ENCODE assay signal across 28 mouse cellular contexts in genomic region chr12:56537931-56538330, GRCm38 (mm10). TPM values are rescaled to one million over a fixed set of nuclear protein-coding genes. Genes with fewer than 3 reads are reported as not detected.
DNase-seq lines count a peak whose midpoint lies in the region; ATAC-seq lines count a peak whose summit lies in the region.
"Had no signal": no experiment of that assay in that cellular context is flagged by ENCODE, and none has a peak within 500 bp of the region (broad histone marks: within the 10 kb centered on the region; RNA-seq: fewer than 3 reads in every experiment).

No protein-coding gene starts in this region.

- H3K27me3 ChIP-seq in lung, embryonic 15.5 days = peaks cover 82% of the 10 kb centered on the region
- peaks cover 98% of the 10 kb centered on the region for H3K27me3 ChIP-seq in neural tube, embryonic 15.5 days (replicated peaks)
- peaks cover 93% of the 10 kb centered on the region for H3K27me3 ChIP-seq in intestine, embryonic 15.5 days (replicated peaks)

- WGBS in lung, embryonic 15.5 days = under 1% methylated on average over 6 of the region's 6 CpGs
- WGBS in neural tube, embryonic 15.5 days = 4% methylated on average over 6 of the region's 6 CpGs
- WGBS in intestine, embryonic 15.5 days = 4% methylated on average over 6 of the region's 6 CpGs

- H3K9me3 ChIP-seq in lung, embryonic 15.5 days = no peaks in the 10 kb centered on the region
- H3K9me3 ChIP-seq in neural tube, embryonic 15.5 days (replicated peaks) = no peaks in the 10 kb centered on the region
- no peaks in the 10 kb centered on the region for H3K9me3 ChIP-seq in intestine, embryonic 15.5 days
- H3K9me3 ChIP-seq: embryonic facial prominence, embryonic 10.5 days; heart, embryonic 12.5 days; kidney, embryonic 15.5 days; liver, embryonic 13.5 days; midbrain, embryonic 12.5 days had no signal

- ATAC-seq in lung, embryonic 15.5 days (ENCODE audit: borderline replicate concordance, extremely low read depth, low FRiP score, low TSS enrichment) = no peak
- ATAC-seq in neural tube, embryonic 15.5 days (ENCODE audit: low FRiP score) = no peak
- ATAC-seq in intestine, embryonic 15.5 days = no peak

- peak; percentile 3 for DNase-seq in embryo, embryonic 9.5 days (ENCODE audit: extremely low spot score)
- no peak for DNase-seq in embryo, embryonic 10.5 days (ENCODE audit: low spot score)
- no peak for DNase-seq in lung, postnatal 25 days (ENCODE audit: low spot score)
- peak; percentile 35 for DNase-seq in neural tube, embryonic 10.5 days (ENCODE audit: extremely low spot score, low spot score)
- DNase-seq in left cerebral cortex, postnatal 10 days (ENCODE audit: extremely low spot score in 1 of 2, low spot score in 2 of 2) = no peak
- DNase-seq: adrenal gland, postnatal 10 days; cerebellum, adult 2 months; cerebellum, postnatal 25 days; gastrocnemius, postnatal 14 days; heart, adult 18-20 months; heart, postnatal 10 days; kidney, adult 11 months; kidney, postnatal 36 days; layer of hippocampus, postnatal 36 days; liver, embryonic 13.5 days; thymus, adult 2 months; thymus, postnatal 4 days had no signal

- H3K36me3 ChIP-seq in lung, embryonic 15.5 days = no peaks in the 10 kb centered on the region
- no peaks in the 10 kb centered on the region for H3K36me3 ChIP-seq in neural tube, embryonic 15.5 days
- no peaks in the 10 kb centered on the region for H3K36me3 ChIP-seq in intestine, embryonic 15.5 days
- H3K36me3 ChIP-seq: embryonic facial prominence, embryonic 10.5 days; heart, embryonic 12.5 days; kidney, embryonic 15.5 days; liver, embryonic 13.5 days; midbrain, embryonic 12.5 days had no signal

- intact Hi-C loops in left cerebral cortex, postnatal 10 days (cut with DNase I) = loop anchor here (5.0 to 10.0 kb wide), 3 partner anchors 77 to 999 kb away; partner anchors contain the start of gene Nkx2-9

- H3K27ac ChIP-seq in lung, embryonic 15.5 days = peak overlapping the region; percentile 97
- H3K27ac ChIP-seq in neural tube, embryonic 15.5 days (replicated peaks) = no peak overlapping the region
- H3K27ac ChIP-seq in intestine, embryonic 15.5 days = no peak overlapping the region
- H3K27ac ChIP-seq: embryonic facial prominence, embryonic 10.5 days; kidney, embryonic 15.5 days; liver, embryonic 13.5 days; midbrain, embryonic 12.5 days; stomach, postnatal 0 days had no signal

- peak overlapping the region; percentile 54 for H3K4me2 ChIP-seq in lung, embryonic 15.5 days
- no peak overlapping the region for H3K4me2 ChIP-seq in neural tube, embryonic 15.5 days
- no peak overlapping the region for H3K4me2 ChIP-seq in intestine, embryonic 15.5 days (replicated peaks)
- H3K4me2 ChIP-seq: heart, embryonic 12.5 days; kidney, embryonic 15.5 days; liver, embryonic 13.5 days; midbrain, embryonic 12.5 days had no signal

- H3K4me1 ChIP-seq in lung, embryonic 15.5 days = peaks cover 13% of the 10 kb centered on the region; the same call in 1 of the 2 replicates
- peaks cover 25% of the 10 kb centered on the region for H3K4me1 ChIP-seq in neural tube, embryonic 15.5 days
- H3K4me1 ChIP-seq in intestine, embryonic 15.5 days (replicated peaks) = peaks cover 14% of the 10 kb centered on the region
- H3K4me1 ChIP-seq: liver, embryonic 13.5 days had no signal

- peak overlapping the region; percentile 53 for H3K4me3 ChIP-seq in lung, embryonic 15.5 days
- H3K4me3 ChIP-seq in neural tube, embryonic 15.5 days (replicated peaks) = no peak overlapping the region
- H3K4me3 ChIP-seq in intestine, embryonic 15.5 days (replicated peaks) = no peak overlapping the region
- H3K4me3 ChIP-seq: heart, embryonic 12.5 days; kidney, embryonic 15.5 days; liver, embryonic 13.5 days; midbrain, embryonic 12.5 days; myocyte had no signal

- H3K9ac ChIP-seq in lung, embryonic 15.5 days = peak overlapping the region; percentile 73
- no peak overlapping the region for H3K9ac ChIP-seq in neural tube, embryonic 15.5 days (replicated peaks)
- H3K9ac ChIP-seq in intestine, embryonic 15.5 days = no peak overlapping the region
- H3K9ac ChIP-seq: heart, embryonic 12.5 days; kidney, embryonic 15.5 days; liver, embryonic 13.5 days; midbrain, embryonic 12.5 days had no signal

RNA-seq across cellular contexts. Expression of gene Nkx2-1, which starts 1.2 kb away (rescaled TPM):
- 84.7 and 87.6 TPM in 2 replicates for polyA plus RNA-seq in lung, embryonic 15.5 days (2015; fragmentation: Nextera tagmentation; extraction: Ambion mirVana)
- polyA plus RNA-seq in neural tube, embryonic 15.5 days (2015; fragmentation: Nextera tagmentation; extraction: Ambion mirVana) = not detected in 2 replicates
- total RNA-seq in left cerebral cortex, postnatal 10 days (2021) = under 1 TPM; 0.61 to 0.73 TPM
- not detected in 2 replicates for polyA plus RNA-seq in intestine, embryonic 15.5 days (2015; fragmentation: Nextera tagmentation; extraction: Ambion mirVana)
- total RNA-seq: adrenal gland, postnatal 10 days; gastrocnemius, postnatal 14 days; heart, postnatal 10 days had no signal
- polyA plus RNA-seq: cerebellum, adult 2 months; kidney, embryonic 15.5 days; liver, embryonic 13.5 days; myocyte; neural tube, embryonic 14.5 days; small intestine, adult 2 months; stomach, postnatal 0 days had no signal

Comparison
In these comparisons a context has a peak if more than half of its experiments do, and no peak if none do; other contexts are left out.
1. DNase-seq: peak in embryo, embryonic 9.5 days (single experiment) and neural tube, embryonic 10.5 days (single experiment); none in embryo, embryonic 10.5 days (single experiment), lung, postnatal 25 days (single experiment) and left cerebral cortex, postnatal 10 days (0 of 2).
2. RNA of gene Nkx2-1, which starts 1.2 kb away (polyA plus RNA-seq): 84.7 to 87.6 TPM in lung, embryonic 15.5 days; not detected in neural tube, embryonic 15.5 days and not detected in intestine, embryonic 15.5 days; every median in the first group is over 10 times any median in the second.